Mouse (Mus musculus) layer of hippocampus, adult 8-10 months (tissue): ENCODE measurements around the gene Gm45140. TPM values are rescaled to one million over a fixed set of nuclear protein-coding genes. Genes with fewer than 3 reads are reported as not detected.

ENCODE experiments used
- DNase-seq, 2 experiments: peaks; one replicate each; pipeline ENCODE4 v3.0.0; 2022; ENCODE audit warnings: low spot score in 2 of 2
- total RNA-seq, 4 experiments: library from RNA; stranded (reverse); gene quantifications; 2 replicates each; pipeline ENCODE4 v1.2.4; 2022

The Gm45140 gene
- total RNA-seq, 4 experiments from 2014 or later: 0.49 to 3.8 (median 1.5) TPM

DNA sequence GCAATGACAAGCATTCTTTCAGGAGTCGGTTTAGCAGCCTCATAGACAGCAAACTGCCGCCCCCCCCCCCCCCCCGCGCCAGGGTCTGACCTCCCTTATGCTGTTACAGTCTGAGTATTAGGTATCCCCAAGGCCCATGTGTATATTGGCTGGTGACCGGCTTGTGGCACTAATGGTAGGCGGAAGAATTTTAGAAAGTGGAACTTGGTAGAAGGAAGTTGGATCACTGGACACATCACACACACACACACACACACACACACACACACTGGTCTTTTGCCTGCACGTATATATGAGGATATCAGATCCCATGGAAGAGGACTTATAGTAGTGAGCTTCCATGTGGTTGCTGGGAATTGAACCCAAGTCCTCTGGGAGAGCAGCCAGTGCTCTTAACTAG, 33.1 kb downstream of the Gm45140 start:
- DNase-seq: no peak

- no peak for DNase-seq
These were observed 36.0 kb downstream of the Gm45140 start for GRCm38 (mm10) chr6:87799576-87799975.

- no peak for DNase-seq
These were observed 38.3 kb downstream of the Gm45140 start for GRCm38 (mm10) chr6:87797321-87797720.

DNA sequence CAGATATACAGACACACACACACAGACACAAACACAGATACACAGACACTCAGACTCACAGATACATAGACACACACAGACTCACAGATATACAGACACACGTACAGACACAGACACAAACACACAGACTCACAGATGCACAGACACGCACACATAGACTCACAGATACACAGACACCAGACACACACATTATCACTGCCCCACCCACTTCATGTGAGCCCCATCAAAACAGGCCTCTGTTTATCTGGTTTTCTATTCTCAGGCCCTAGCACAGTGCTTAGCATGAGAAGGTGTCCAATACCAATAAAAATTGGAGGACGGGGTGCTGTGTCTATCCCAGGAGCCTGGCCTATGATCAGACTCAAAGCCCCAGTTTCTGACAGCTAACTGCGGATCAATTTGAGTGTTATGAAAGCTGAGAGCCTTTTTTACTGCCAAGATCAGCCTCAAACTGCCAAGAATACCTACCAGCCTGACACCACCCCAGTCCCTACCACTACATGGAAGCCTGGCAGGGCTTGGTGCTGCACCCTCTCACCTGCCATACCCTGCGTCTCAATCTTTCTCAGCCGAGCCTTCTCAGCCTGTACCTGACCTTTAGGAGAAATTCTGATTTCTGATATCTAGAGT, 39.2 kb downstream of the Gm45140 start:
- DNase-seq: no peak

DNA sequence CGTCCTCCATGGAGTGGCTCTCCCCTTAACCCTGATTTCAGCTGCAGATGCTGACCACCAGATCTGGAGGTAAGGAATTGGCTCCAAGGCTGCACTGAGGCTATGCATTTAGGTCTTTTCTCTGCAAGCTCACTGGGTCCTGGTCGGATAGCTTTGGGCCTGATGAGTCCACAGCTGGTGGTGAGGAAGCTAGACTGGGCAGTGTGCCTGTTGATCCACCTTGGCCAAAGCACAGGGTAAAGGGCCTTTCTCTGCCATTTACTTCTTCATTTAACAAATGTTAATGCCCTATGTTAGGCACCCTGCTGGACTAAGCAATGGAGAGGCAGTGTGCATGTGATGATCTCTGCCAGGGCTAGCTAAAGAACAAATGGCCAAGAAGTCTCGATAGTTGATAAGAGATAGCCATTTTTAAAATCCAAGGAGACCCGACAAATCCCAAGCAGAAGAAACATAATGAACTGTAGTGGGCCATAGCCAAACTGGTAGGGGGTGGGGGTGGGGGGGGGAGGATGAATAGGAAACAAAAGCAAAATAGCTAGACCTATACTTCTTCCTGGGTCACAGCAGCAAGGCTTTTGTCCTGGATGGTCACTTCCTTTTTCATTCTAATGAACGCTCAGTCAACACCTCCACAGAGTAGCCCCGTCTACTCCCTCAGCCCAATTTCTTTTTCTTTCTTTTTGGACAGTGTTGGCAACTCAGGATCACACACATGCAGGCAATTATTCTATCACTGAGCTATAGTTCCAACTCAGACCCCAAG, 40.0 kb downstream of the Gm45140 start:
- DNase-seq: no peak

GRCm38 (mm10) chr6:87793821-87794510, 41.6 kb downstream of the Gm45140 start:
- no peak for DNase-seq

DNA sequence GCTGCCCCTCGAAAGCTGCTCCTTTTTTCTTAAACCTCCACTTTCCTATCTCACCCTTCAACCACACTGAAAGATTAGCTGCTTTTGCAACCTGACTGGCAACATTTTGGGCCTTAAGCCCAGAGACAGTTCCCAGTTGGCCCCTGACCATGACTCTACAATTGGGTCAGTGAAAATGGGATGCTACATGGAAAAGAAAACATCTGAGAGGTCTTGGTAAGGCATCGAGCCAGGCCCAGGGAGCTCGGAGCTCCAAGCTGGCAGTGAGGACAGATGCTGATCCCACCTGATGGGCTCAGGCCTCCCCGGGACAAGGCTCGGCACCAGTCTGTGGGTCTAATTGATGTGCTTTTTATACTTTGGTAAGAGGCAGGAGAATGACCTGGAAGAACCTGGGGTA, 43.8 kb downstream of the Gm45140 start:
- no peak for DNase-seq

- DNase-seq: no peak
These were observed 44.7 kb downstream of the Gm45140 start for GRCm38 (mm10) chr6:87790779-87791480.

GRCm38 (mm10) chr6:87789791-87790190, 45.8 kb downstream of the Gm45140 start:
- no peak for DNase-seq

DNA sequence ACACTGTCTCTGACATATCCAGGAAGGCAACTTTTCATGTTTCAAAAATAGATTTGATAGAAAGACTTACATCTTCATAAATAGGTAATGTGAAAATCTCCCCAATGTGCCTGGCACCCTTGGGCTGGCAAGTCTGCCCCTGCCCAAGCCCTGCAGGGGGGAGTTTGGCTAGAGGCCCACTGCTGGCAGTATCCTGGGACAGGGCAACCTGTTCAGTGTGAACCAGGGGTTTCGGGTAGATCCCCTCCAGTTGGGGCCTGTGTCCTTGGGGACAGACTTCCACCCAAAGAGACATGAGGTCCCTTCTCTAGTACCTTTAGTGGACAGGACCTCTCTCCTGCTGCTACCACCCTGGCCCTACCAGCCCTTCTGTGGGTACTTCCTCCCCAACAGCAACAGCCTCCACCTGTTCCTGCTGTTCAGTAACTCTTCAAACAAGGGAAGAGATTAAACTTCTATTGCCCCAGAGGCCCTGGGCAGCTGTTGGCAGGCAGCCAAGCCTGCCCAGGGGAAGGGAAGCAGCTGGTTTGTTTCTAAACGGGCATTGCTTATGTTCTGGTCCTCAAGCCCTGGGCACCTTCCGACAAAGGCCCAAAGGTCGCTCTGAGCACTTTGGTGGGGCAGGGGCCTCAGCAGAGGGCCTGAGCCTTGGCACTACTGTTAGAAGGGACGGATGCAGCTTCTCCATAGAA, 46.6 kb downstream of the Gm45140 start:
- DNase-seq: no peak

DNA sequence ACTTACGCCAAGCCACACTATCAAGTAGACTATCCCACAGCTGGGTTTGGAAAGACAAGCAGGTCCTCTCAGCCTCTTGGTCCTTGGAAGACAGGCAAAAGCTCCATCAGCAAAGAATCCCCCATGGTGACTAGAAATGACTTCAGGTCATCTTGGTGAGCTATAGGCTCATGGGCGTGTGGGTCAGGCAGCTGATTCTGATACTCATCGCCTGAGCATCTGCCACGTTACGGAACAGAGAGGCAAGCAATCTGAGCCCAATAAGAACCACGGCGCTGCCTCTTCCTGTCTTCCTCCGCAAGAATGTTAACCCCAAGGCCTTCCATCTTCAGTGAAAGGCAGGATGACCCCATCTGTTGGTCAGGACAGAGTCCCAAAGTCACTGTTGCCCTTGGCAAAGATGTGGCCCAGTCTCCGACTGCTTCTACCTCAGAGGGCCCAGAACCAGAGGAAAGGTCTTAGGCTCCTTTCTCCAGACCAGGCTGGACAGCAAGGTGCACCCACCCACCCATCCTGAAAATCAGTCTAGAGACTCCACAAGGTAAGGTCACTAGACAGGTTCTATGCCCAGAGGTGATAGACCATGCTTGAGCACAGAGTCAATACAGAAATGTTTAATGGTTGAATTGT, 47.2 kb downstream of the Gm45140 start:
- no peak for DNase-seq

DNA sequence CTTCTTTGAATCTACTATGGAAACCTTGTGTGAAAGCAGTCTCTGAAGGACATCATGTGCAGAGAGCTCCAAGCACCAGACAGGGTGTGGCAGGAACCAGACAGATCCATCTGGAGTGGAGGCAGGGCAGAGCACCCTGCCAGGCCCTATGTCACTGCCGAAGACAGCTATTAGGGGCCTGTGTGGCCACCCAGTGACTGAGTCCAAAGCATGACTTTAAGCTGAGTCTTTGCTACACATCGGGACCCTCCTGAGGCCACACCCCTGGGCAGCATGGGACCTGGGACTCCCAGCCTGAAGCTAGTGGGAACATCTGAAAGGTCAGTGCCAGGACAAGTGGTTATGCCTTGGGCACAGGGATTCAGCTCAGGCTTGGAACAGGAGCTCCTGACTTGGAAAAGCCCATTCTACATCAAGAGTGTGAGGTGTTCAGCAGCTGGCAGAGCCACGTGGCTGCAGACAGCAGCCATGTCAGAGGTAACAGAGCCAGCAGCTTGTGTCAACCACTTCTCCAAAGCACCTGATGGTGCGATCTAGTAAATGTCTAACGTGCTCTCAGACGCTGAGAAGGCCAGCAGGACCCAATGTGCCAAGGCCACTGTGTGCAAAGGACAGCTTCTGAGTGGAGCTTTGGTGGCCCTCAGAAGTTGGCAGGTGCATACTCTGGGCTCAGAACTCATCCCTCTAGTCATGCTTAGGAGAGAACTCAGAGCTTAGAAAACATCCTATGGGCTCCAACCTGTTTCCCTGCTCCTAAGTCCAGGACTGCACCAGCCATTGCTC, 48.3 kb downstream of the Gm45140 start:
- no peak for DNase-seq

- no peak for DNase-seq
These were observed 49.0 kb downstream of the Gm45140 start for GRCm38 (mm10) chr6:87786621-87787020.

- no peak for DNase-seq
These were observed 51.6 kb downstream of the Gm45140 start for GRCm38 (mm10) chr6:87784033-87784432.

GRCm38 (mm10) chr6:87780546-87781301, 54.9 kb downstream of the Gm45140 start:
- DNase-seq: no peak

DNA sequence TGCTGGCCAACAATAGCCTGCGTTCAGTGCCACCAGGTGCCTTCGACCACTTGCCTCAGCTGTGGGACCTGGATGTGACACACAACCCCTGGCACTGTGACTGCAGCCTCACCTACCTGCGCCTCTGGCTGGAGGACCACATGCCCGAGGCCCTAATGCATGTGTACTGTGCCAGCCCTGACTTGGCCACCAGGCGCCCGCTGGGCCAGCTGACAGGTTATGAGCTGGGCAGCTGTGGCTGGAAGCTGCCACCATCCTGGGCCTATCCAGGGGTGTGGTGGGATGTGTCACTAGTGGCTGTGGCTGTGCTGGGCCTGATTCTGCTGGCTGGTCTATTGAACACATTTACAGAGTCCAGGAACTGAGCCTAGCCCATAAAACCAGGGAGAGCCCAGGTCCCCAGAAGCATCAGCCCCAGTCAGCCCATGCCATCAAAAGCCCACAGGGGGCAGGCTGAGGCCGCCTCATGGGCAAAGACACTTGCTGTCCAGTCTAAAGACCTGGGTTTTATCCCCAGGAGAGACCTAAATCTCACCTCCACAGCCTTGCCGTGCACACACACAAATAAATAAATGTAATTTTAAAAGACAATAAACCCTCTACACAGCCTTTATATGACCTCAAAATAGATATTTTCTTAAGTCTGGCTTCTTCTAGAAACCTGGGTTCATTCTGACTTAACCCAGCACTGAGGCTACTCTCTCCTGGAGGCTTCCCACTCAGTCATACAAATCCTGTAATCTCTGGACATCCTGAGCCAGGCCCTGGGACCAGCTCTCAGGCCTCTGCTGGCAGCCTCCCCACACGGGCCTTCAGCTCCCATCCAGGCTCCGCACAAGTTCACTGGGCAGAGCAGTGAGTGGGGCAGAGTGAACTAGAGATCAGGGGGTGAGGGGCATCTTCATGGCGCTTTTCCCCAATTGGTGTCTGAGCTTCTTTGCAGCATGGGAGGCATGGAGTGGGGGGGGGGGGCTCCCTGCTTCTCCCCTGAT, 56.1 kb downstream of the Gm45140 start:
- DNase-seq: no peak

GRCm38 (mm10) chr6:87778294-87779173, 57.1 kb downstream of the Gm45140 start:
- no peak for DNase-seq
